Comparison of ENCODE assay signal across 21 mouse cellular contexts in genomic region chr3:69352194-69352593, GRCm38 (mm10). TPM values are rescaled to one million over a fixed set of nuclear protein-coding genes. Genes with fewer than 3 reads are reported as not detected.
DNase-seq lines count a peak whose midpoint lies in the region; ATAC-seq lines count a peak whose summit lies in the region.
"Had no signal": no experiment of that assay in that cellular context is flagged by ENCODE, and none has a peak within 500 bp of the region (broad histone marks: within the 10 kb centered on the region; RNA-seq: fewer than 3 reads in every experiment).

No protein-coding gene starts in this region.

- no peak overlapping the region for H3K4me3 ChIP-seq in intestine, embryonic 14.5 days (ENCODE audit: low read depth, low read length)
- no peak overlapping the region for H3K4me3 ChIP-seq in intestine, embryonic 16.5 days (ENCODE audit: low read length)
- H3K4me3 ChIP-seq: embryonic facial prominence, embryonic 13.5 days had no signal

- H3K36me3 ChIP-seq in intestine, embryonic 14.5 days (ENCODE audit: control insufficient read depth, insufficient read depth, low read length), result no peaks in the 10 kb centered on the region
- no peaks in the 10 kb centered on the region for H3K36me3 ChIP-seq in intestine, embryonic 16.5 days (ENCODE audit: control insufficient read depth, insufficient read depth, low read length)
- H3K36me3 ChIP-seq: embryonic facial prominence, embryonic 13.5 days had no signal

- no peak for ATAC-seq in intestine, embryonic 14.5 days (replicated peaks; ENCODE audit: low FRiP score, low TSS enrichment, low read depth)
- ATAC-seq in intestine, embryonic 16.5 days, result no peak
- ATAC-seq: activated CD4-positive, CD25-positive, alpha-beta regulatory T cell, adult 4 months; forebrain, embryonic 14.5 days; inflammation-experienced regulatory T-cells, adult 6 months had no signal

- no peaks in the 10 kb centered on the region for H3K27me3 ChIP-seq in intestine, embryonic 14.5 days (replicated peaks; ENCODE audit: control insufficient read depth, insufficient read depth, low read length)
- H3K27me3 ChIP-seq in intestine, embryonic 16.5 days (replicated peaks; ENCODE audit: control insufficient read depth, insufficient read depth, low read length), result no peaks in the 10 kb centered on the region
- H3K27me3 ChIP-seq: embryonic facial prominence, embryonic 13.5 days had no signal

- H3K27ac ChIP-seq in intestine, embryonic 14.5 days (ENCODE audit: low read depth), result no peak overlapping the region
- no peak overlapping the region for H3K27ac ChIP-seq in intestine, embryonic 16.5 days (ENCODE audit: low read length)
- H3K27ac ChIP-seq: embryonic facial prominence, embryonic 13.5 days; hindbrain, embryonic 14.5 days; stomach, postnatal 0 days had no signal

- 84% methylated on average over 1 of the region's 1 CpGs for whole genome bisulfite sequencing in intestine, embryonic 14.5 days
- 82% methylated on average over 1 of the region's 1 CpGs for WGBS in intestine, embryonic 16.5 days

- DNase-seq in heart, adult 18-20 months, result peak; percentile 23 to 35
- no peak for DNase-seq in heart, postnatal 4 days
- peak; percentile 44 for DNase-seq in intestine, embryonic 14.5 days (ENCODE audit: low spot score)
- peak; percentile 26 for DNase-seq in NIH3T3 (ENCODE audit: low read depth)
- peak; percentile 20 for DNase-seq in lung, postnatal 10 days
- DNase-seq in spleen, postnatal 10 days (ENCODE audit: low spot score in 2 of 2), result no peak
- no peak for DNase-seq in kidney, postnatal 25 days
- DNase-seq: adrenal gland, adult 8-10 months; B cell, adult 2 months; cerebellum, postnatal 10 days; kidney, adult 8-10 months; kidney, postnatal 10 days; midbrain, embryonic 14.5 days had no signal

- no peaks in the 10 kb centered on the region for H3K9me3 ChIP-seq in intestine, embryonic 14.5 days (ENCODE audit: control insufficient read depth, low read length)
- H3K9me3 ChIP-seq in intestine, embryonic 16.5 days (ENCODE audit: control insufficient read depth, low read length), result no peaks in the 10 kb centered on the region
- H3K9me3 ChIP-seq: embryonic facial prominence, embryonic 13.5 days had no signal

- H3K9ac ChIP-seq in intestine, embryonic 14.5 days (ENCODE audit: low read length), result no peak overlapping the region
- no peak overlapping the region for H3K9ac ChIP-seq in intestine, embryonic 16.5 days (ENCODE audit: low read depth, low read length)
- H3K9ac ChIP-seq: embryonic facial prominence, embryonic 13.5 days; hindbrain, embryonic 14.5 days had no signal

- 0 out of 2 replicates have a peak, but pooled peaks cover 2% of the 10 kb centered on the region for H3K4me1 ChIP-seq in intestine, embryonic 14.5 days (replicated peaks; ENCODE audit: control insufficient read depth, insufficient read depth, low read length)
- H3K4me1 ChIP-seq in intestine, embryonic 16.5 days (ENCODE audit: control insufficient read depth, insufficient read depth, low read length), result no peaks in the 10 kb centered on the region

- H3K4me2 ChIP-seq in intestine, embryonic 14.5 days (ENCODE audit: low read length), result no peak overlapping the region
- H3K4me2 ChIP-seq in intestine, embryonic 16.5 days (ENCODE audit: low read depth, low read length), result no peak overlapping the region
- H3K4me2 ChIP-seq: embryonic facial prominence, embryonic 13.5 days; hindbrain, embryonic 14.5 days had no signal

RNA-seq across cellular contexts. Expression of gene Ppm1l, which starts 35.5 kb away (rescaled TPM):
- 10 to 100 TPM; 29.2 TPM for total RNA-seq in heart, adult 18-20 months (2021)
- 10 to 100 TPM; 23.0 to 26.1 TPM for total RNA-seq in heart, postnatal 4 days (2021)
- 7.3 and 8.0 TPM in 2 replicates for polyA plus RNA-seq in intestine, embryonic 14.5 days (2014; fragmentation: Nextera tagmentation; extraction: Ambion mirVana)
- 3.3 and 3.4 TPM in 2 replicates for polyA plus RNA-seq in intestine, embryonic 16.5 days (2015; fragmentation: Nextera tagmentation; extraction: Ambion mirVana)
- total RNA-seq: MEL had no signal

Comparison
In these comparisons a context has a peak if more than half of its experiments do, and no peak if none do; other contexts are left out.
1. DNase-seq: peak in heart, adult 18-20 months (2 of 2), intestine, embryonic 14.5 days (single experiment), NIH3T3 (single experiment) and lung, postnatal 10 days (single experiment); none in heart, postnatal 4 days (single experiment), spleen, postnatal 10 days (0 of 2) and kidney, postnatal 25 days (0 of 2).